Mouse (Mus musculus) B cell, adult 62 days (primary cell): ENCODE data around the gene Ccdc171. TPM values are rescaled to one million over a fixed set of nuclear protein-coding genes. Genes with fewer than 3 reads are reported as not detected.

Experiments used
- total RNA-seq: library from RNA; stranded (reverse); gene quantifications from 4 replicates; pipeline ENCODE4 v1.2.4, GENCODE M21; 2023

The Ccdc171 gene
- 7.8 to 10.6 TPM (median 9.0 TPM) in 4 replicates for total RNA-seq

DNA sequence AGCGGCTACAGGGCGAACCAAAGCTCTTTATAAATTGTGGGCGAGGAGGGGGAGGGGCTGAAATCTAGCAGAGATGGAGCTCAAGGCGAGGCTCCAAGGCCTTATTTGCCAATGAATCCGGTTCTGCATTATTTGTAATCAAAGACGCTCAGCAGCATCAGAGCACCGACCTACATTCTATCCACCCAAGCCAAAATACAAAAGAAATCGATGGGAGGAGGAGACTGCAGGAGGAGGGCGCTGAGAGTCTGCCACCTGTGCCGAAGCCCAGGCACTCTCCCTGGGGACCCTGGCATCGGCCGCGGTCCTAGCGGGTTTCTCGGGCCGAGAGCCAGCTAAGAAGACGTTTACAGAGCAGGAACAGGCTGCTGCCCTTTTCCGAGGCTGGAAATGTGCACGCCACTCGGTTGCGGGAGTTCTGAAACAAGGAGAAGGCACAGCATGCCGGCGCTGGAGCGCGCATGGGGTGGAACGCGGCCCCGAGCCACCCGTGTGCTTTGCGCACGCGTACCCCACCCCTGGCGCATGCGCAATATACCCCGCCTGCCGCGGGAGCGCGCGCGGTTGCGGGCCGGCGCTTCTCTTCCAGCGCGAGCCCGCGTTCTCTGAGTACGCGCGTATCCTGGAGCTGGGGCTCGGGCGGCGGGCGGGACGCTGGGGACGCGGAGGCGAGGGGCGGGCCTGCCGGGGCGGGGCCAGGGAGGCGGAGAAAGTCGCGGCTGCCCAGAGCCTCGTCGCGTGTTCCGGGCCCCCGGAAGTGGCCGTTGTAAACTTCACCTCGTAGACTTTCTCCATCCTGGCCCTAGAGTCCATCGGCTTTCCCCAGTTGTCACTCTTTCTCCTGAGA lies at the start of gene Ccdc171:
Ccdc171 (plus strand) TSS at position 703 of the 847 bp plus-strand sequence.

DNA sequence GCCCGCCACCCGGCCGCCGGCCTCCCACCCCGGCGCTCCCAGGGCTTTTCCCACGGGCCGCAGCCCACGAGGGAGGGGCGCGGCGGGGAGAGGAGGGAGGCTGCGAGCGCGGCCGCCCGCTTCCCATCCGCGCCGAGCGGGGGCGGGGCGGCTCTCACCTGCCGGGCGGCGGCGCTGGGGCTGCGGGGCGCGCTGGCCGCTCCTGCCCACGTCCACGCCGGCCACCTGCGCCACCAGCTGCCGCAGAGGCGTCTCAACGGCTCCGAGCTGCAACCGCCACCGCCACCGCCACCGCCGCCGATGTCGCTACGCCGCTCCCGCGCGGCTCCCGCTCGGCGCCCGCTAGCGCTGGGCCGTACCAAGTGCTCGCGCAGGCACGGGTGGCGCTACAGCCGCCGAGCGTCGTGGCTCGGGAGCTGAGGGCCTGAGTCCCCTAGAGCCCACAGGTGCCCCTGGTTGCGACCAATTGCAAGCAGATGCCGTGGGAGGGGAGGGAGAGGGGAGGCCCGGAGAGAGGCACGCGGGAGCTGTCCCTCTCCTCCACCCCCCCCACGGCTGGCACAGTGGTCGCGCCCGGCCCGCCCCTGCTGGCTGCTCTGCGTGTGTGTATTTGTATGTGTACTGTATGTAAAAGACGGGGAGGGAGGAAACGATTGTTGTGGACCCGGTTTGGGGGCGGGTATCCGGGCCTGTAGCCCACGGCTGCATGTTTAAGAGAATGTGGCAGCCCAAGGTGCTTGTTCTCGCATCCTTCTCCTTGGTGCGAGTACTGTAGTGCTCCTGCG lies 39.0 kb upstream of the Ccdc171 start, which contains the start of gene Psip1:
Psip1 (minus strand) TSS at position 343 of the 785 bp plus-strand sequence.

Other genes with a start within 250 kb of the Ccdc171 start
- gene Ttc39b, start 201.3 kb upstream of the Ccdc171 start, total RNA-seq = 27.6 to 32.0 TPM (median 29.1 TPM) in 4 replicates
- 32.8 to 40.7 TPM (median 37.6 TPM) in 4 replicates for gene Snapc3, start 107.8 kb upstream of the Ccdc171 start, total RNA-seq
- gene Psip1, start 39.1 kb upstream of the Ccdc171 start, total RNA-seq = 63.6 to 68.9 TPM (median 65.5 TPM) in 4 replicates